Mouse (Mus musculus): ENCODE measurements around the gene Wasf2. TPM values are rescaled to one million over a fixed set of nuclear protein-coding genes. Genes with fewer than 3 reads are reported as not detected.

Gene Wasf2
- total RNA-seq, 4 experiments from 2014 or later = 27.4 to 42.1 (median 38.9) TPM

DNA sequence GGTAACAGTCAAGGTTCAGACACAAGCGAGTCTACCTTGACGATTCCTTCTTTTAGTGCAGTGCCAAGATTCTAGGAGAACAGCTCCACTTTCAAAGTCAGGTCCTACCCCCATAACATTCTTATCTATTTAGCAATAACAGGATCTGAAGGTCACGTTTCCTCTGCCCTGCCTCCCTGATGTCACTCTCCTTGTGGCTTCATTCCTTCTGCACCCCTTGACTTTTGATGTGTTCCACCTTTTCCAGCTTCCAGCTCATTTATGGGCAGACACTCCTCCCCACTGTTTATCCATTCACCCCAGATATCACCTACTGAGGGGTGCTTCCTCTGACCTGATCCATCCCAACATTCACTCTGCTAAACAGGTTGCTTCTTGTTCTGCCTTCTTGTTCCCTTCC is 3.2 kb upstream of the Wasf2 start:
- DNase-seq (ENCODE audit: low spot score in 2 of 2) = no peak

DNA sequence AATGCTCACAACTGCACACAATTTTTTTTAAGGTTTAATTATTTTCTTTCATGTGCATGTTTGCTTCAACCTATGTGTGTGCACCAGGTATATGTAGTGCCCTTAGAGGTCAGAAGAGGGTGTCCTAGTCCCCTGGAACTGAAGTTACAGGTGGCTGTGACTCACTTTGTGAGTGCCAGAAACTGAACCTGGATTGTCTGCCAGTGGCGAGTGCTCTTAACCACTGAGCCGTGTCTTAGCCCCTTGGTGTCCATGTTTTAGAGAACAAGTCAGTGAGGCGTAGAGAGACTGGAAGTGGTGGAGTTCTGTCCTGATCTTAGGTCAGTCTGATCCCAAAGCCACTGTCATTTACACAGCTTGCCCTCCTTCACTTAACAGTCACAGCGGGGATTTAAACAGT is 2.4 kb upstream of the Wasf2 start:
- no peak for DNase-seq (ENCODE audit: low spot score in 2 of 2)

- DNase-seq (ENCODE audit: low spot score in 2 of 2) = no peak
Observed at GRCm38 (mm10) chr4:133129391-133129790, 914 bp upstream of the Wasf2 start.

GRCm38 (mm10) chr4:133130890-133131741 is 811 bp downstream of the Wasf2 start:
- no peak for DNase-seq (ENCODE audit: low spot score in 2 of 2)

GRCm38 (mm10) chr4:133132027-133132426 is 1.7 kb downstream of the Wasf2 start:
- no peak for DNase-seq (ENCODE audit: low spot score in 2 of 2)

GRCm38 (mm10) chr4:133136946-133137345 is 6.6 kb downstream of the Wasf2 start:
- no peak for DNase-seq (ENCODE audit: low spot score in 2 of 2)

- no peak for DNase-seq (ENCODE audit: low spot score in 2 of 2)
Observed at GRCm38 (mm10) chr4:133138971-133139370, 8.7 kb downstream of the Wasf2 start.

DNA sequence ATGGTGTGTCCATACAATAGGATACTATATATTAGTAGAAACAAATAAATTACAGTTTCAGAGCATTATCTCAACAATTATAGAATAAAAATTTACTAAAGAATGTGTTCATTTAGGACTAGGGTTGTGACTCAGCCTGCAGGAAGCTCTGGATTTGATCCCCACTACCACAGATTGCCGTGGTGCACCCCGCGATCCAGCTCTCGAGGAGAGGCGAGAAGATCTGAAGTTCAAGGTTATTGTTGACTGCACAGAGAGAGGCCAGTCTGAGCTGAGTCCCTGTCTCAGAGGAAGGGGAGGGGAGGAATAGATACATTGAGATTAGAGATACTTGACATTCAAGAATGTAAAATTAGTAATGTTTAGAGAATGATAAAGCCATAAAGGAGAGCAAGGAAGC is 24.7 kb downstream of the Wasf2 start:
- no peak for DNase-seq (ENCODE audit: low spot score in 2 of 2)

GRCm38 (mm10) chr4:133155726-133156125 is 25.4 kb downstream of the Wasf2 start:
- DNase-seq (ENCODE audit: low spot score in 2 of 2) = no peak

DNA sequence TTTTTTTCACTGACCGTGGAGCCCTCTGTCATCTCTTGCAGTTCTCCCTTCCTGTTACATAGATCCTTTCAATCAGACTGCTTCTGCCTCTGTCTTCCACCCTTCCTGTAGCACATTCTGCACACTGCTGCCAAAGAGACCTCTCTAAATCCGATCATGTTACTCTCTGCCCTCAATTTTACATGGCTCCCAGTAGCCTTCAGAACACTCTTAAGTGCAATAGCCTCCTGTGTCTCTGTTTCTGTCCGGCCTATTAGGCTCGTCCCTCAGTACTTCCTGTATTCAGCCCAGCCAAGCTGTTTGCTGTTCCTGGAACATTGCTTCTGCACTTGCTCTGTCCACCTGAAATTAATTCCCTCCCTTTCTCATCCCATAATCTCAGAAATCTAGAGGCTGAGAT is 26.1 kb downstream of the Wasf2 start:
- no peak for DNase-seq (ENCODE audit: low spot score in 2 of 2)

DNA sequence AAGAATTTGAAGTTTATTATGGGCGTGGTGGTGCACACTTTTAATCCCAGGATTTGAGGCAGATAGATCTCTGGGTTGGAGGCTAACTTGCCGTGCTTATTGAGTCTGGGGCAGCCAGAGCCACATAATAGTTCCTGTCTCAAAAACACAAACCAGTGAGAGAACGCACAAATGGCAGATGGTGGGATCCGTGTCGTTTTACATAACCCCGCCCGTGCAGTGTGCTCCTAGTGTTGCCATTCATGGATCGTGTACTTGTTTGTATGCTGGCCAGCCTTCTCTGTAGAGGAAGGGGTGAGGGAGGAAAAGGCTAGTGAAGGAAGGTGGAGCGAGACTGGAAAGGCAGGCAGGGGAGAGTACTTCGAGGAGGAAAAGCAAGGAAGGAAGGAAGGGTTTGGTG is 26.5 kb downstream of the Wasf2 start:
- DNase-seq (ENCODE audit: low spot score in 2 of 2) = no peak

DNA sequence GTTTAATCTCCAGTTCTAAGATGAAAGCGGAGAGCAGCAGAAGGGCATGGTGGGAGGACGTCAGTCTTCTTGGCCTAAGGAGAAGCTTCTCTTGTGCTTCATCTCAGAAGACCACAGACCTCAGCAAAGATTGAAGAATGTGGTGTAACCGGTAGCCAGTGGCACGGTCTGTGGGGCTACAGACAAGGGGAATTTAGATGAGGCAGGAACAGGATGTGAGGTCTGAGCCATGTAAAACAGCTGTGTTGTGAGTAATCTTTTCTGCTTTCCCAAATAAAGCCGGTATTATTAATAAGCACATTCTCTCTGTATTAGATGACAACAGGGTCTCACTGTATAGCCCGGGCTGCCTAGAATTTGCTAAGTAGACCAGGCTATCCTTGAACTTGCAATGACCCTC is 28.8 kb downstream of the Wasf2 start:
- no peak for DNase-seq (ENCODE audit: low spot score in 2 of 2)

DNA sequence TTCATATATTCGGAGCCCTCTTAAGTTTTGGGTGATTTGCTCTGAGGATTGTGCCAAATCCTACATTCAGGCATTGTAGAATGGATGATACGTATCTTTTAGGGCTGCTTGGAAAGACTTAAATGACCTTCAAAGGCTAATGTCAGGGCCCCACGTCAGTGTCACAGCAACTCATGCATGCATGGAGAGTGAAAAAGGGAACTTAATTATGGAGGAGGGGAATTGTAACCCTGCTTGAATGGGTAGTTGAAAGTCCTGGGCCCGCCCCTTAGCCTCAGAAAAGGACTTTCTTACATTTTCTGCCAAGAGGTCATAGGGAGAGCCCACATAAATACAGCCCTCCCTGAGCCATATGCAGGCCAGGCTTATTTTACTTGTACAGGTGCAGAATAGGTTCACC is 29.3 kb downstream of the Wasf2 start:
- no peak for DNase-seq (ENCODE audit: low spot score in 2 of 2)

GRCm38 (mm10) chr4:133160211-133160610 is 29.9 kb downstream of the Wasf2 start:
- DNase-seq (ENCODE audit: low spot score in 2 of 2) = no peak

DNA sequence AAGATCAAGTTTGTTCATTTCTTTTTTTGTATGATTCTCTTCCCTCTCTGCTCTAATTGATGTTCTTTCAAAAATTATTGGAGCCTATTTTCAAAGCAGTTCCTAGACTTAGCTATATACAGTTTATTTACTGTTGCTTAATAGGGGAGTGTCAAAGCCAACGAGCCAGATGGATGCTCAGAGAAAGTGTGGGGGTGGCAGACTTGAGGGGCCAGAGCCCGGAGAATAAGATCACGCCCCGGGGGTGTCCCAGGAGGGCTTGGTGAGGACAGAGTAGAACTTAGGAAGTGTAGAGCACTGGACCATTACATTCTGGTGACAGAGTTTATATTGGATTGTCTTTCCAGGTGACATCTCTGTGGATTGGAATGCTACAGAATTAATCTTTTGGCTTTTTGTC is 30.5 kb downstream of the Wasf2 start:
- no peak for DNase-seq (ENCODE audit: low spot score in 2 of 2)

DNA sequence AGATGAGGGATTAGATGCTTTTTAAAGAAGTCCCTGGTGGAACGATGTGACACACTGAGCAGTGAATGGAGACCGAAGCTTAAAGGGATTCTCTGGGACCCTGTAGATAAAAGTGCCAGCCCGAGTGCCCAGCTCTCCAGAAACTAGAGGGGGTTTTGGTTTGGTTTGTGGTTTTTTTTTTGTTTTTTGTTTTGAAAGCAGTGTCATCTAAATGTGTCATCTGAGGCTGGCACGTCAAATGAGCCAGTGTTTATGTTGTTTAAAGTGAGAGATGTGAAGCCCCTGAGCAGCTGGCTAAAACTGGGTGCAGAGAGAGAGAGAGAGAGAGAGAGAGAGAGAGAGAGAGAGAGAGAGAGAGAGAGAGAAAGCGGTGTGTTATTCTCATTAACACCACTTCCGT is 31.9 kb downstream of the Wasf2 start:
- DNase-seq (ENCODE audit: low spot score in 2 of 2) = no peak

DNA sequence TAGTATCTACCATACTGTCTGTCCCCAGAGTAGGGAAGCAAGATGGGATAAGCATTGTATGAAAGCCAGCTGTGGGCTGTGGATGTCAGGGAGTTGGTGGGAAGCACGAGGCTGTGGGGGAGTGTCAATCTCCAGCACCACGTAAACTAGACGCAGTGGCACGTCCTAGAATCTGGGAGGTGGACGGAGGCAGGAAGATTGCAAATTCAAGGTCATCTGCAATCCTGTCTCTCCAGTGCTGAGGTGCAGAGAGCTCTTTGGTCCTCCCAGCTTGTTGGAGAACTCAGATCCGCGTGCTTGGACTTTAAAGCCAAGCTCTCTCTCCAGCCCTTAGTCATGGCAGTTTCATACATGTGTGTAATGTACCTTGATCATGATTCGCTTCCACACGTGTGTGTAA is 36.5 kb downstream of the Wasf2 start:
- no peak for DNase-seq (ENCODE audit: low spot score in 2 of 2)

DNA sequence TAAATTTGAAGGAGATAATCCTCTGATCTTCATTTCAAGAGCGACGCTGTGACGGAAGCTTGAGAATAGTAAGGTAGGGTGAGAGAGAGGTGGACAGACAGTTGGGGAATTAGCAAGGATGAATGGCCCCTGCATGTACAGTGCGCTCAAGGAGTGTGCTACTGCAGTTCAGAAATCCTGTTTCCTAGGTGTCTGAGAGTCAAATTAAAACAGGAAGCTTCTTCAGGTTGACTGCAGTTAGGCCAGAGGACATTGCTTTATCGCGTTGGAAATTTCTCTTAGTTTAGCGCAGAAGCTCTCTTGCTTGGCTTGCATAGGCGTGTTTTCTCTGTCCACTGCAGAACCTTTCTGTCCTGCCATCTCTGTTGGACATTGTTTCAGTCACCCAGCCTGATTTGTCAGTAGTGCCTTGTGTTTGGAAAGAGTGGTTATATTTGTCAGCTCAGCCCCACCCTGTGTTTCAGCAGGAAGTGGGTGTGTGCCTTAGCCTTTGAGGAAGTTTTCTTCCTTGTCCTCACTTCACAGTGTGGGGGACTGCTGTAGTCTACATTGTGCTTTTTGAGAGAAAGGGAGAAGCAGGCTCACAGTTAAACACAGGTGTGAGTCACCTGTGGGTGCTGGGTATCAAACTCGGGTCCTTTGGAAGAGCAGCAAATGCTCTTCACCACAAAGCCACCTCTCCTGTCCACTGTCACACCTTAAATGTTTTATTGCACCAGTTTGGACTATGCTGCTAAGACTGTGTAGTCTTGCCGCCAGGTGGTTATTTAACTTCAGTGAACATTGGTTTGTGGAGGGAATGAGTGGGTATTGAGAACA is 39.1 kb downstream of the Wasf2 start:
- DNase-seq (ENCODE audit: low spot score in 2 of 2) = no peak

DNA sequence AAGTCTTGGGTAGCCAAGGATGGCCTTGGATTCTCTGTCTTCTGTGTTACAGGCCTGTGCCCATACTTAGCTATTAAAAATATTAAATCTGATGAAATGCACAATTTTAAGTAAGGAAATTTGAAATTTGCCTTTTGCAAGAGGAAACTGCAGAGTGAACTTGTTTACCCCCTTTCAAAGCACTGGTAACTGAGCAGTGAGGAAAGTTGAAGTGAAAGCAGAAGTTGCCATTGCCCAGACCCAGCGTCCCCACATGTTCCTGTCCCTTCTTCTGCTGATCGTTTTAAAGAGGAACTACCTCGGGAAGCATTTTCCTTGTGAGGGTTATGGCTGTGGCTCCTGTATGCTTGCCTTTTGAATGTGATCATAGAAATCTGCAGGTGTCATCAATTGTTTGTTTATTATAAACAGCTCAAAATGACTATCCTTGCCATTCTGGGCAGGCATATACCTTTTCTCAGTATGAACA is 39.8 kb downstream of the Wasf2 start:
- DNase-seq (ENCODE audit: low spot score in 2 of 2) = no peak

- DNase-seq (ENCODE audit: low spot score in 2 of 2) = no peak
Observed at GRCm38 (mm10) chr4:133170616-133171015, 40.3 kb downstream of the Wasf2 start.

DNA sequence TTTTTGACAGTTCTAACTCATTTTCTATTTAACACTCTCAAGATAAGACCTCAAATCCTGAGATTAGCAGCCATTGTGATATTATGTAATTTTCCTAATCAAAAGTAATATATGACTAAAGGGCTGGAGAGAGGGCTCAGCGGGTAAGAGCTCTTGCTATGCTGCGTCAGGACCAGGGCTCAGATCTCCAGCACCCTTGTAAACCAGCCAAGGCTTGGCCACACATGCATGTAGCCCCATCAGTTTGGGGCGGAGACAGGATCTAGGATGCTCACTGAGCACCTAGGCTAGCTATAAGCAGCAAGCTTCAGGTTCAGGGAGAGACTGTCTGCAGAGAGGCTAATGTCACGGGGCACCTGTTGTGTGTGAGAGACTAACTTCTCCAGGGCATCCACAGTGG is 42.1 kb downstream of the Wasf2 start:
- no peak for DNase-seq (ENCODE audit: low spot score in 2 of 2)

DNA sequence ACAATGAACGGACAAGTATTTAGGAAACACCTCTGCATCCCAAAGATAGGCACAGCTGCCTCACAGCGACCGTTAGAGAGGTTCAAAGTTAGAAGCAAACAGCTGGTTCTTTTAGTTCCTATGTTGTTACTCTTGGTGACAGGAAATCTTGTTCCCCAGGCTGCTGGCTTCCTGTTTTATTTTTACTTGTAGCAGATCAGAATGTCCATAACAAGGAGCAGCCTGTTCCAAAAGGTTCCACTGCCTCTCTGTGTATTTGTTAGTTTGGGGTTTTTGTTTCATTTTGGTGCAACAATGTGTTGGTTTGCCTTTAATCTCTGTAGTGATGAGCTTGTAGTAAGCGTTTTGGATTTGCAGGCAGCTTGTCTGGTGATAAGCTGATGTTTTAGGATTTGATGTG is 44.1 kb downstream of the Wasf2 start:
- no peak for DNase-seq (ENCODE audit: low spot score in 2 of 2)

DNA sequence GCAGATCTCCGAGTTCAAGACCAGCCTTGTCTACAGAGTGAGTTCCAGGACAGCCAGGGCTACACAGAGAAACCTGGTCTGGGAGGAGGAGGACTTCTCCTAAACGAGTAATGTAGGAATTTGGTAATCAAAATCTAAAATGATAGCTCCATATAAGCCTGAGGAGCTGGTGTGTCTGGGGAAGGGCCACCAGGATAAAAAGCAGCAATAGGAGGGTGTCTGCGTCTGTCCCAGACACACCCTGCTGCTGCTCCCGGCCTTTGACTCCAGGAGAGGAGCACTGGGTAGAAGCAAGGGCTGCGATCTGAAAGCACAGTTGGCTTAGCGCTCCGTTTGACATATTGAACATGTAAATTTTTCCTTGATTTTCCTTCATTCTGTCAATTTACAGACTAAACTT is 45.0 kb downstream of the Wasf2 start:
- DNase-seq (ENCODE audit: low spot score in 2 of 2) = no peak

All from left cerebral cortex, adult 8-10 months (tissue).